Mouse (Mus musculus) layer of hippocampus, adult 2 months (tissue): ENCODE measurements around the gene Bcan. TPM values are rescaled to one million over a fixed set of nuclear protein-coding genes. Genes with fewer than 3 reads are reported as not detected.

Experiments
- DNase-seq, 2 experiments: peaks; one replicate each; pipeline ENCODE4 v3.0.0; 2022; ENCODE audit warnings: low spot score in 2 of 2
- H3K27ac ChIP-seq: fragments of 200-600 bp; 2 replicates; pipeline ENCODE4 v1.8.1; 2022
- H3K4me3 ChIP-seq: fragments of 200-600 bp; 2 replicates; pipeline ENCODE4 v1.8.1; 2022; ENCODE audit warnings: mild to moderate bottlenecking
- CTCF ChIP-seq: fragments of 200-600 bp; conservative IDR thresholded peaks from 2 replicates; pipeline ENCODE4 v1.8.1; 2022; ENCODE audit warnings: antibody characterized with exemption, mild to moderate bottlenecking, moderate library complexity
- total RNA-seq, 2 experiments: library from RNA; stranded (reverse); gene quantifications; 2 replicates each; pipeline ENCODE4 v1.2.3; 2021

Gene Bcan
- total RNA-seq, 2 experiments from 2014 or later = 309 to 328 TPM

GRCm38 (mm10) chr3:87943586-87943985, 56.4 kb downstream of the Bcan start:
- no peak for TF ChIP-seq CTCF
- H3K4me3 ChIP-seq = no peak overlapping the region

GRCm38 (mm10) chr3:87942471-87942870, 57.6 kb downstream of the Bcan start:
- no peak for TF ChIP-seq CTCF
- Histone ChIP-seq H3K27ac (no peak overlapping the region), H3K4me3 (no peak overlapping the region)
- DNase-seq = no peak

More at GRCm38 (mm10) chr3:87943586-87943985, 56.4 kb downstream of the Bcan start:
- no peak for DNase-seq
- H3K27ac ChIP-seq = no peak overlapping the region

- no peak for DNase-seq
- no peak overlapping the region for H3K4me3 ChIP-seq
- TF ChIP-seq CTCF = no peak
- no peak overlapping the region for H3K27ac ChIP-seq
Measured at GRCm38 (mm10) chr3:87940611-87941010, 59.4 kb downstream of the Bcan start.

Other genes with a start within 250 kb of the Bcan start
- under 1 TPM; 0.13 to 0.27 TPM for gene Ntrk1, start 205.1 kb downstream of the Bcan start, total RNA-seq
- under 1 TPM; 0.18 to 0.39 TPM for gene Insrr, start 203.3 kb downstream of the Bcan start, total RNA-seq
- 10 to 100 TPM in 1 of 2 experiments, 1 to 10 TPM in 1; 9.2 to 13.1 TPM for gene Pear1, start 175.9 kb downstream of the Bcan start, total RNA-seq
- gene Sh2d2a, start 153.5 kb downstream of the Bcan start, total RNA-seq = not detected
- 10 to 100 TPM; 58.0 to 60.0 TPM for gene Prcc, start 114.6 kb downstream of the Bcan start, total RNA-seq
- 100 to 1,000 TPM; 140 to 146 TPM for gene Hdgf, start 93.9 kb downstream of the Bcan start, total RNA-seq
- gene Mrpl24, start 80.7 kb downstream of the Bcan start, total RNA-seq = 10 to 100 TPM; 54.3 to 55.1 TPM
- gene Isg20l2, start 69.9 kb downstream of the Bcan start, total RNA-seq = 10 to 100 TPM; 14.2 to 15.8 TPM
- gene Rrnad1, start 69.5 kb downstream of the Bcan start, total RNA-seq = 10 to 100 TPM; 24.7 to 27.4 TPM
- 1 to 10 TPM; 1.6 to 3.7 TPM for gene Crabp2, start 51.6 kb downstream of the Bcan start, total RNA-seq
- 1 to 10 TPM; 4.0 to 4.8 TPM for gene Nes, start 29.2 kb downstream of the Bcan start, total RNA-seq
- gene Hapln2, start 27.4 kb upstream of the Bcan start, total RNA-seq = 10 to 100 TPM; 16.2 to 16.5 TPM
- 10 to 100 TPM; 15.0 to 16.5 TPM for gene Gpatch4, start 42.9 kb upstream of the Bcan start, total RNA-seq
- gene Naxe, start 58.3 kb upstream of the Bcan start, total RNA-seq = 10 to 100 TPM; 79.2 to 81.8 TPM
- not detected for gene Ttc24, start 78.1 kb upstream of the Bcan start, total RNA-seq
- under 1 TPM; 0.25 to 0.59 TPM for gene Iqgap3, start 81.7 kb upstream of the Bcan start, total RNA-seq
- 100 to 1,000 TPM; 206 to 210 TPM for gene Mef2d, start 142.1 kb upstream of the Bcan start, total RNA-seq